Mouse (Mus musculus): ENCODE results near the gene Aebp2. TPM values are rescaled to one million over a fixed set of nuclear protein-coding genes. Genes with fewer than 3 reads are reported as not detected.
A peak's percentile ranks its signal among the peaks of the same experiment; 100 is the strongest.

Gene Aebp2
- polyA plus RNA-seq, 1 experiment from 2014 or later, result 13.9 TPM

DNA sequence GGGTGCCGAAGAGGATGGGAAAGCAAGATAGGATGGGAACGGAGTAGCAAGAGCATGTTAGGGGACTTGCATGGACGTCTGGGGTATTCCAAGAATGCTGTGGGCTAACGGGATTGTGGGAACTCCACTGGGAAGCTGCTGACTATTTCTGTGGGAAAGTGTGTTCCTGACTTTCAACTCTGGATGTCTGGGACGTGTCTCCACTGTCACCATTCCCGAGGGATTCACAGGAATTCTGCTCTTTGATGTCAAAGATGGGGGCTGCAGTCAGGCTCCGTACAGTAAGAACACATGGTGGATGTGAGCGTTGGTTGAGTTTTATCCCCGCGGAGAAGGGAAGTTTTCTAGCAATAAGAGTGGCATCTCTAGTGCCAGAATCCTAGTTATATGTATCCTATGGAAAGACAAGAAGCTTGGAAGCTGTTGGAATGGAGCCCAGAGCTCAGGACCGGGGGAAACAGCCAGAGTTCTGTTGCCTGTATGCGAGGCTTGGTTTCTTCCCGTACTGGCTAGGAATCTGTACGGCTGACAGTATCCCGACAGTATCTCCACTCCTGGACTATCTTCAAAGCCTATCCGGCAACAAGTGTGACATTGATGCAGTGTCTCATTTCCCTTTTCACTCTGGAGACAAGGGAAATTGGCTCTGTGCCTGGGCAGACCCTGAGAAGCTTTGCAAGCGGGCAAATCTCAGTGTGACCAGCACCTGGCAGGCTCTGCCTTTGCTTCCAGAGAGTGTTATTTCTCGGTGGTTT is 44.2 kb downstream of the Aebp2 start:
- DNase-seq (ENCODE audit: low spot score) (peak; percentile 80), ATAC-seq (replicated peaks; ENCODE audit: low FRiP score, low read depth) (no peak)
- TF ChIP-seq CTCF (IDR thresholded peaks at IDR 0.05; ENCODE audit: low read depth), result no peak
- no peaks in the 10 kb centered on the region for H3K9me3 ChIP-seq (replicated peaks; ENCODE audit: low read length)
- H3K4me1 ChIP-seq (replicated peaks; ENCODE audit: insufficient read depth, low read length), result peaks cover 6% of the 10 kb centered on the region; the same call in 1 of the 2 replicates
- no peaks in the 10 kb centered on the region for H3K27me3 ChIP-seq (ENCODE audit: insufficient read depth, low read length)
- WGBS, result 31% methylated on average over 18 of the region's 18 CpGs
- no peak overlapping the region for H3K4me3 ChIP-seq (replicated peaks; ENCODE audit: low read depth, low read length)
- peak overlapping the region; percentile 37 for H3K4me2 ChIP-seq (ENCODE audit: low read length)
- H3K9ac ChIP-seq (ENCODE audit: low read depth, low read length), result no peak overlapping the region
- peak overlapping the region; percentile 54 for H3K27ac ChIP-seq
- H3K36me3 ChIP-seq (ENCODE audit: insufficient read depth, low read length), result no peaks in the 10 kb centered on the region

DNA sequence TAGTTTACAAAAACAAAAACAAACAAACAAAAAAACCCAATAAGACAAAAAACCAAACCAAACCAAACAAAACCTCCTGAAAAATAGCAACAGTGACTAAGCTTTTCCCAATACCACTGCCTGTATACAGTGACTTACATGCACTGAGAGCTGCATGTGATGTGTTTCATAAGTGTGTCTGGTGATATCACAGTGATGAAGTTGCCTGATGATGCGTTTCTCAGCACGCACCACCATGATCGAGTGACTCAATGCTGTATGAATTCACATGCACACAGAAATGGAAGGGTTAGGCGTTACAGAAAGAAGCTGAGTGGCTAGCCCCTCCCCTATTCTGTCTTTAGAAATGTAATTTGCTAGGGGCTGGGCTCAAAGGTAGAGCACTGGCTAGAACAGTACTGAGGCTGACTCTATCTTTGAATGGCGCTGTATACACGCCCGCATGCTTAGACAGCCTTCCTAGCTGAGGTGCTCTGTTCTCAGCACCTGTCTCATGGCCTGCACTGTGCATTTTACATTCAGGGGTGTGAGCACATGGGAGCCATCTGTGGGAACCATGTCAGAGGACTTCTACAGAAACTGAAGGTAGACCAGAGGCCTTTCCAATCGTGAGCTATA is 44.9 kb downstream of the Aebp2 start:
- ATAC-seq (replicated peaks; ENCODE audit: low FRiP score, low read depth), result no peak
- 79% methylated on average over 8 of the region's 8 CpGs for WGBS
- DNase-seq (ENCODE audit: low spot score), result no peak
- no peaks in the 10 kb centered on the region for H3K9me3 ChIP-seq (replicated peaks; ENCODE audit: low read length)
- TF ChIP-seq CTCF (IDR thresholded peaks at IDR 0.05; ENCODE audit: low read depth), result no peak
- H3K4me2 ChIP-seq (ENCODE audit: low read length), result no peak overlapping the region
- no peaks in the 10 kb centered on the region for H3K36me3 ChIP-seq (ENCODE audit: insufficient read depth, low read length)
- H3K27me3 ChIP-seq (ENCODE audit: insufficient read depth, low read length), result no peaks in the 10 kb centered on the region
- H3K4me3 ChIP-seq (replicated peaks; ENCODE audit: low read depth, low read length), result no peak overlapping the region
- no peak overlapping the region for H3K9ac ChIP-seq (ENCODE audit: low read depth, low read length)
- no peak overlapping the region for H3K27ac ChIP-seq
- H3K4me1 ChIP-seq (replicated peaks; ENCODE audit: insufficient read depth, low read length), result peaks cover 6% of the 10 kb centered on the region; the same call in 1 of the 2 replicates

DNA sequence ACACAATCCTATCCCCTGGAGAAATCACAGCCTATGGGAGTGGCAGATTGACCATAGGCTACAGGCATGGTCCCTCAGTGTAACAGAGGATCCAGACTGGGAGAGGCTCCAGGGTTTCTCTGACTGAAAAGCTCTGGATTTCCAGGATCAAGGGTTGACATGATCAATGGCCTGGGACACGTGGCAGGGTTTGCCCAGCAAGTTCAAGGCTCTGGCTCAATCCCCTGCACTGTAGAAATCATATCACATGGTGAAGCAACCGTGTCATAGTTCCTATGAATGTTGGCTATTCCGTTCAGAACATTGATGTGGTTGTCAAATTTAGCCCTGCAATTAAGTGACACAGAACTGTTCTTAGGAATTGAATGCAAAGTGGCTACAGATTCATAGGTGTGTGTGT is 52.0 kb downstream of the Aebp2 start:
- Histone ChIP-seq H3K27ac (no peak overlapping the region), H3K4me3 (replicated peaks; ENCODE audit: low read depth, low read length) (no peak overlapping the region), H3K27me3 (ENCODE audit: insufficient read depth, low read length) (no peaks in the 10 kb centered on the region), H3K36me3 (ENCODE audit: insufficient read depth, low read length) (no peaks in the 10 kb centered on the region), H3K4me1 (replicated peaks; ENCODE audit: insufficient read depth, low read length) (peaks cover 9% of the 10 kb centered on the region), H3K9me3 (replicated peaks; ENCODE audit: low read length) (no peaks in the 10 kb centered on the region), H3K9ac (ENCODE audit: low read depth, low read length) (no peak overlapping the region), H3K4me2 (ENCODE audit: low read length) (no peak overlapping the region)
- no peak for TF ChIP-seq CTCF (IDR thresholded peaks at IDR 0.05; ENCODE audit: low read depth)
- ATAC-seq (replicated peaks; ENCODE audit: low FRiP score, low read depth), result no peak
- 64% methylated on average over 3 of the region's 3 CpGs for WGBS
- DNase-seq (ENCODE audit: low spot score), result no peak

- H3K9ac ChIP-seq (ENCODE audit: low read depth, low read length), result no peak overlapping the region
- ATAC-seq (replicated peaks; ENCODE audit: low FRiP score, low read depth), result no peak
These were observed 53.6 kb downstream of the Aebp2 start for GRCm38 (mm10) chr6:140676094-140676493.

DNA sequence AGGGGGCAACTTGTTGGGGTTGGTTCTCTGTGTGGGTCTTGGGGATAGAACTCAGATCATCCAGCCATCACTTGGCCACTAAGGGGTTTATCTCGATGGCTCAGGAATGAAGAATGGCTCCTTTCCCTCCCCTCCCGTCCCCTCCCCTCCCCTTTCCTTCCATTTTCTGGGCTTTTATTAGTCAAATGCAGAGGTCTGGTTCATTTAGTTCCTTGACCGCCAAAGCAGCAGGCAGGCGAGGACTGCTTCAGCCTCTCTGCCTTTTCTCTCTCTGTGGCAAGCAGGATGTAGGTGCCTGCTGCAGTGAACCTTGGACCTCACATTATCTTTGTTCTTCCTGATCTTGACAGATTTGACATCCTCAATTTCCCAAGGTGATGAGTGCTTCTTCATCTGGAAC is 54.6 kb downstream of the Aebp2 start:
- Histone ChIP-seq H3K27ac (peak overlapping the region; percentile 6; the same call in 1 of the 2 replicates), H3K4me2 (ENCODE audit: low read length) (no peak overlapping the region), H3K4me1 (replicated peaks; ENCODE audit: insufficient read depth, low read length) (peaks cover 9% of the 10 kb centered on the region), H3K9me3 (replicated peaks; ENCODE audit: low read length) (no peaks in the 10 kb centered on the region), H3K4me3 (replicated peaks; ENCODE audit: low read depth, low read length) (no peak overlapping the region), H3K27me3 (ENCODE audit: insufficient read depth, low read length) (no peaks in the 10 kb centered on the region), H3K9ac (ENCODE audit: low read depth, low read length) (no peak overlapping the region), H3K36me3 (ENCODE audit: insufficient read depth, low read length) (no peaks in the 10 kb centered on the region)
- ATAC-seq (replicated peaks; ENCODE audit: low FRiP score, low read depth) (no peak), DNase-seq (ENCODE audit: low spot score) (no peak)
- WGBS, result 50% methylated on average over 4 of the region's 4 CpGs
- no peak for TF ChIP-seq CTCF (IDR thresholded peaks at IDR 0.05; ENCODE audit: low read depth)

More at GRCm38 (mm10) chr6:140676094-140676493, 53.6 kb downstream of the Aebp2 start:
- Histone ChIP-seq H3K27me3 (ENCODE audit: insufficient read depth, low read length) (no peaks in the 10 kb centered on the region), H3K4me1 (replicated peaks; ENCODE audit: insufficient read depth, low read length) (peaks cover 9% of the 10 kb centered on the region), H3K36me3 (ENCODE audit: insufficient read depth, low read length) (no peaks in the 10 kb centered on the region), H3K9me3 (replicated peaks; ENCODE audit: low read length) (no peaks in the 10 kb centered on the region), H3K4me3 (replicated peaks; ENCODE audit: low read depth, low read length) (no peak overlapping the region), H3K4me2 (ENCODE audit: low read length) (no peak overlapping the region), H3K27ac (no peak overlapping the region)
- DNase-seq (ENCODE audit: low spot score), result no peak
- WGBS, result 94% methylated on average over 4 of the region's 4 CpGs
- TF ChIP-seq CTCF (IDR thresholded peaks at IDR 0.05; ENCODE audit: low read depth), result no peak

DNA sequence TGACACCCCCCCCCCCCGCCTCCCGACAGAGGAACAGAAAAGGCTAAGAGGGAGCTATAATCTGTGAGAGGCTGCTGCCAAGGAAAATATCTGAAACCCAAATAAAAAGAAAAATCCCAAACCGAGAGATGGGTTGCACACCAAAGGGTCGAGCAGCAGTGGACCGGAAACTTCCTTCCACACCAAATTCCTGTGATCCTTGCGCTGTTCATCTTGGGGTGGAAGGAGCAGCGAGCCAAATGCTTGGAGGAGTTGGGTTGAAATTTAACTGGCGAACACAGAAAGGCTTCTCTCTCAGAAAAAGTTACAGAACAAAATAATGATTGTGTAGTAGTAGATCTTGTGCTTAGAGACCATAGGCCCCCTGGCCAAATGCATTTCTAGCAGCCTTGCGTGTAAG is 55.5 kb downstream of the Aebp2 start:
- no peak for TF ChIP-seq CTCF (IDR thresholded peaks at IDR 0.05; ENCODE audit: low read depth)
- ATAC-seq (replicated peaks; ENCODE audit: low FRiP score, low read depth), result no peak
- Histone ChIP-seq H3K27ac (peak overlapping the region; percentile 5; the same call in 1 of the 2 replicates), H3K4me2 (ENCODE audit: low read length) (peak overlapping the region; percentile 24), H3K4me3 (replicated peaks; ENCODE audit: low read depth, low read length) (no peak overlapping the region), H3K9me3 (replicated peaks; ENCODE audit: low read length) (no peaks in the 10 kb centered on the region), H3K4me1 (replicated peaks; ENCODE audit: insufficient read depth, low read length) (peaks cover 9% of the 10 kb centered on the region), H3K36me3 (ENCODE audit: insufficient read depth, low read length) (no peaks in the 10 kb centered on the region), H3K27me3 (ENCODE audit: insufficient read depth, low read length) (no peaks in the 10 kb centered on the region), H3K9ac (ENCODE audit: low read depth, low read length) (no peak overlapping the region)
- DNase-seq (ENCODE audit: low spot score), result peak; percentile 50
- 26% methylated on average over 9 of the region's 9 CpGs for WGBS
